Mouse (Mus musculus): Measurements from ENCODE around the gene Utp3. TPM values are rescaled to one million over a fixed set of nuclear protein-coding genes. Genes with fewer than 3 reads are reported as not detected.

Utp3 gene
- total RNA-seq, 2 experiments from 2014 or later, result 70.4 to 76.3 TPM

GRCm38 (mm10) chr5:88566034-88566841 is 12.0 kb downstream of the Utp3 start:
- peak; percentile 86 for ATAC-seq (replicated peaks; ENCODE audit: low FRiP score, low TSS enrichment, poor library complexity, severe bottlenecking)

- no peak for ATAC-seq (replicated peaks; ENCODE audit: low FRiP score, low TSS enrichment, poor library complexity, severe bottlenecking)
Observed at GRCm38 (mm10) chr5:88569541-88569940, 15.3 kb downstream of the Utp3 start.

GRCm38 (mm10) chr5:88574829-88575228 is 20.6 kb downstream of the Utp3 start:
- no peak for ATAC-seq (replicated peaks; ENCODE audit: low FRiP score, low TSS enrichment, poor library complexity, severe bottlenecking)

GRCm38 (mm10) chr5:88575506-88576338 is 21.5 kb downstream of the Utp3 start:
- ATAC-seq (replicated peaks; ENCODE audit: low FRiP score, low TSS enrichment, poor library complexity, severe bottlenecking), result no peak

- no peak for ATAC-seq (replicated peaks; ENCODE audit: low FRiP score, low TSS enrichment, poor library complexity, severe bottlenecking)
Observed at GRCm38 (mm10) chr5:88580681-88581080, 26.4 kb downstream of the Utp3 start.

- ATAC-seq (replicated peaks; ENCODE audit: low FRiP score, low TSS enrichment, poor library complexity, severe bottlenecking), result no peak
Observed at GRCm38 (mm10) chr5:88581343-88581742, 27.1 kb downstream of the Utp3 start.

- no peak for ATAC-seq (replicated peaks; ENCODE audit: low FRiP score, low TSS enrichment, poor library complexity, severe bottlenecking)
Observed at GRCm38 (mm10) chr5:88583271-88584031, 29.2 kb downstream of the Utp3 start.

- no peak for ATAC-seq (replicated peaks; ENCODE audit: low FRiP score, low TSS enrichment, poor library complexity, severe bottlenecking)
Observed at GRCm38 (mm10) chr5:88584061-88584460, 29.8 kb downstream of the Utp3 start.

- ATAC-seq (replicated peaks; ENCODE audit: low FRiP score, low TSS enrichment, poor library complexity, severe bottlenecking), result peak; percentile 72
Observed at GRCm38 (mm10) chr5:88586407-88587174, 32.3 kb downstream of the Utp3 start.

GRCm38 (mm10) chr5:88587211-88587934 is 33.1 kb downstream of the Utp3 start:
- peak; percentile 89 for ATAC-seq (replicated peaks; ENCODE audit: low FRiP score, low TSS enrichment, poor library complexity, severe bottlenecking)

- ATAC-seq (replicated peaks; ENCODE audit: low FRiP score, low TSS enrichment, poor library complexity, severe bottlenecking), result no peak
Observed at GRCm38 (mm10) chr5:88588481-88588880, 34.2 kb downstream of the Utp3 start.

- ATAC-seq (replicated peaks; ENCODE audit: low FRiP score, low TSS enrichment, poor library complexity, severe bottlenecking), result no peak
Observed at GRCm38 (mm10) chr5:88593421-88594172, 39.3 kb downstream of the Utp3 start.

- no peak for ATAC-seq (replicated peaks; ENCODE audit: low FRiP score, low TSS enrichment, poor library complexity, severe bottlenecking)
Observed at GRCm38 (mm10) chr5:88594173-88594569, 39.9 kb downstream of the Utp3 start.

GRCm38 (mm10) chr5:88595537-88596455 is 41.5 kb downstream of the Utp3 start:
- ATAC-seq (replicated peaks; ENCODE audit: low FRiP score, low TSS enrichment, poor library complexity, severe bottlenecking), result no peak

GRCm38 (mm10) chr5:88598961-88599360 is 44.7 kb downstream of the Utp3 start:
- ATAC-seq (replicated peaks; ENCODE audit: low FRiP score, low TSS enrichment, poor library complexity, severe bottlenecking), result no peak

GRCm38 (mm10) chr5:88602030-88602429 is 47.8 kb downstream of the Utp3 start:
- ATAC-seq (replicated peaks; ENCODE audit: low FRiP score, low TSS enrichment, poor library complexity, severe bottlenecking), result no peak

- no peak for ATAC-seq (replicated peaks; ENCODE audit: low FRiP score, low TSS enrichment, poor library complexity, severe bottlenecking)
Observed at GRCm38 (mm10) chr5:88602713-88603112, 48.5 kb downstream of the Utp3 start.
